Mouse (Mus musculus): Measurements from ENCODE around the gene Dnph1.

GRCm38 (mm10) chr17:46505617-46506016, 9.1 kb downstream of the Dnph1 start:
- no peak for TF ChIP-seq POLR2A (IDR thresholded peaks at IDR 0.05; ENCODE audit: borderline replicate concordance, control insufficient read depth, low read depth, low read length)
- no peak for TF ChIP-seq CTCF (IDR thresholded peaks at IDR 0.05; ENCODE audit: control insufficient read depth, insufficient read depth, low read length)
